In the genomic region with DNA sequence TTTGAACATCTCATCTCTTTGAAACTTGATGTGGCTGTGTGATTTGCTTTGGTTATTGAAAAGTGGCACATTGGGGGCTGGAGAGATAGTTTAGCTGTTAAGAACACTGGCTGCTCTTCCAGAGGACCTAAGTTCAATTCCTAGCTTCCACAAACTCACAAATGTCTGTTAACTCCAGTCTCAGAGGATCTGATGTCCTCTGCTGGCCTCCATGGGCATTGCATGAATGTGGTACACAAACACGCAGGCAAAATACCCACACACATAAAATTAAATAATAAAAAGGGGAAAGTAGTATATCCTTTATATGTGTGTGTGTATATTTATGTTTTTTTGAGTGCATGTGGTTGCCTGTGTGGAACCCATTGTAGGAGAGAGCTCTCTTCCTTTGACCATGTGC, we compare ENCODE assay signal across 13 mouse cellular contexts. TPM values are rescaled to one million over a fixed set of nuclear protein-coding genes. Genes with fewer than 3 reads are reported as not detected.
DNase-seq lines count a peak whose midpoint lies in the region; ATAC-seq and TF ChIP-seq lines count a peak whose summit lies in the region.
"Had no signal": no experiment of that assay in that cellular context is flagged by ENCODE, and none has a peak within 500 bp of the region (broad histone marks: within the 10 kb centered on the region; RNA-seq: fewer than 3 reads in every experiment).

No protein-coding gene starts in this region.

- no peak overlapping the region for H3K27ac ChIP-seq in liver, embryonic 14.5 days
- H3K27ac ChIP-seq in liver, embryonic 12.5 days: no peak overlapping the region
- H3K27ac ChIP-seq: embryonic facial prominence, embryonic 13.5 days; neural tube, embryonic 15.5 days had no signal

- no peak overlapping the region for H3K9ac ChIP-seq in liver, embryonic 14.5 days (replicated peaks)
- H3K9ac ChIP-seq in liver, embryonic 12.5 days: no peak overlapping the region
- H3K9ac ChIP-seq: embryonic facial prominence, embryonic 13.5 days; neural tube, embryonic 15.5 days had no signal

- DNase-seq in cerebellum, postnatal 10 days: peak; percentile 23 to 26
- DNase-seq in liver, embryonic 14.5 days (ENCODE audit: low read depth in 3 of 3, low spot score in 3 of 3): no peak
- DNase-seq in brain, embryonic 14.5 days (ENCODE audit: low read depth): no peak
- DNase-seq in thymus, postnatal 0 days (ENCODE audit: low spot score): peak; percentile 26
- DNase-seq in heart, postnatal 25 days (ENCODE audit: low spot score): no peak
- DNase-seq in ovary, postnatal 10 days (ENCODE audit: low spot score): no peak
- DNase-seq: cerebellum, adult 18-20 months; heart, postnatal 10 days; left cerebral cortex, postnatal 4 days had no signal

- no peak for TF ChIP-seq EP300 in liver, embryonic 14.5 days (IDR thresholded peaks at IDR 0.05; ENCODE audit: low read depth)

- no peak overlapping the region for H3K4me2 ChIP-seq in liver, embryonic 14.5 days (ENCODE audit: low read depth)
- no peak overlapping the region for H3K4me2 ChIP-seq in liver, embryonic 12.5 days
- H3K4me2 ChIP-seq: embryonic facial prominence, embryonic 13.5 days; neural tube, embryonic 15.5 days had no signal

- ATAC-seq in cerebellum, adult (ENCODE audit: insufficient number of reproducible peaks, low FRiP score, low TSS enrichment): no peak
- no peak for ATAC-seq in liver, embryonic 14.5 days (ENCODE audit: insufficient read depth)
- no peak for ATAC-seq in liver, embryonic 12.5 days

- no peaks in the 10 kb centered on the region for H3K9me3 ChIP-seq in liver, embryonic 14.5 days (ENCODE audit: control insufficient read depth, low read length)
- no peaks in the 10 kb centered on the region for H3K9me3 ChIP-seq in liver, embryonic 12.5 days (replicated peaks)
- H3K9me3 ChIP-seq: embryonic facial prominence, embryonic 13.5 days; neural tube, embryonic 15.5 days had no signal

- no peak overlapping the region for H3K4me3 ChIP-seq in liver, embryonic 14.5 days (ENCODE audit: insufficient read depth in 1 of 2, low read depth in 2 of 2, low read length in 2 of 2)
- no peak overlapping the region for H3K4me3 ChIP-seq in liver, embryonic 12.5 days
- H3K4me3 ChIP-seq: embryonic facial prominence, embryonic 13.5 days; neural tube, embryonic 15.5 days had no signal

- TF ChIP-seq CTCF in liver, embryonic 14.5 days (IDR thresholded peaks at IDR 0.05; ENCODE audit: low read depth): peak; percentile 56
- peak; percentile 35; the same call in 1 of the 2 replicates for TF ChIP-seq CTCF in brain, embryonic 14.5 days (IDR thresholded peaks at IDR 0.05; ENCODE audit: borderline replicate concordance, extremely low read depth, insufficient read depth, insufficient read length)

- intact Hi-C loops in heart, postnatal 25 days (cut with DNase I): no loop called here

- peaks cover 0 to 3% of the 10 kb centered on the region in 2 experiments; a peak in 2 of 4 replicates for H3K4me1 ChIP-seq in liver, embryonic 14.5 days (replicated peaks; ENCODE audit: control insufficient read depth in 2 of 2, insufficient read depth in 2 of 2, low read length in 1 of 2)
- peaks cover 39% of the 10 kb centered on the region for H3K4me1 ChIP-seq in liver, embryonic 12.5 days
- H3K4me1 ChIP-seq: embryonic facial prominence, embryonic 13.5 days had no signal

- H3K36me3 ChIP-seq in liver, embryonic 14.5 days (replicated peaks; ENCODE audit: control insufficient read depth, insufficient read depth, low read depth): peaks cover 6% of the 10 kb centered on the region; the same call in 1 of the 2 replicates
- peaks cover 36% of the 10 kb centered on the region for H3K36me3 ChIP-seq in liver, embryonic 12.5 days
- H3K36me3 ChIP-seq: neural tube, embryonic 15.5 days had no signal

- H3K27me3 ChIP-seq in liver, embryonic 14.5 days (ENCODE audit: control insufficient read depth, insufficient read depth, low read length): no peaks in the 10 kb centered on the region
- no peaks in the 10 kb centered on the region for H3K27me3 ChIP-seq in liver, embryonic 12.5 days (replicated peaks)
- H3K27me3 ChIP-seq: embryonic facial prominence, embryonic 13.5 days; neural tube, embryonic 15.5 days had no signal

- no peak for TF ChIP-seq POLR2A in brain, embryonic 14.5 days (IDR thresholded peaks at IDR 0.05; ENCODE audit: borderline replicate concordance, extremely low read depth, insufficient read depth, insufficient read length, poor library complexity, severe bottlenecking)

- 75% methylated on average over 1 of the region's 1 CpGs for WGBS in liver, embryonic 14.5 days (ENCODE audit: insufficient replicate concordance)
- WGBS in liver, embryonic 12.5 days (ENCODE audit: insufficient replicate concordance): 74% methylated on average over 1 of the region's 1 CpGs

RNA-seq across cellular contexts. Expression of a gene that starts 10.3 kb away (rescaled TPM):
- 14.2 and 26.7 TPM in 2 replicates for polyA plus RNA-seq in liver, embryonic 14.5 days (2012; rRNA removed)
- 27.8 and 30.1 TPM in 2 replicates for polyA plus RNA-seq in liver, embryonic 14.5 days (2014; fragmentation: Nextera tagmentation; extraction: Ambion mirVana)
- 38.1 and 40.0 TPM in 2 replicates for polyA plus RNA-seq in liver, embryonic 12.5 days (2016; fragmentation: Nextera tagmentation; extraction: Ambion mirVana)
- polyA plus RNA-seq in brain, embryonic 14.5 days (2012; rRNA removed): 99.6 and 118 TPM in 2 replicates
- polyA plus RNA-seq in thymus, postnatal 0 days (2015; fragmentation: Nextera tagmentation; extraction: Ambion mirVana): 46.6 and 51.5 TPM in 2 replicates
- 10 to 100 TPM; 25.9 to 28.4 TPM for total RNA-seq in heart, postnatal 25 days (2021)

RNA-seq across cellular contexts. Expression of a gene that starts 48.2 kb away (rescaled TPM):
- polyA plus RNA-seq in liver, embryonic 14.5 days (2012; rRNA removed): 7.9 TPM in 2 replicates
- 13.4 and 18.4 TPM in 2 replicates for polyA plus RNA-seq in liver, embryonic 14.5 days (2014; fragmentation: Nextera tagmentation; extraction: Ambion mirVana)
- 40.9 and 41.7 TPM in 2 replicates for polyA plus RNA-seq in liver, embryonic 12.5 days (2016; fragmentation: Nextera tagmentation; extraction: Ambion mirVana)
- 43.2 and 54.3 TPM in 2 replicates for polyA plus RNA-seq in brain, embryonic 14.5 days (2012; rRNA removed)
- 51.8 and 52.5 TPM in 2 replicates for polyA plus RNA-seq in thymus, postnatal 0 days (2015; fragmentation: Nextera tagmentation; extraction: Ambion mirVana)
- 100 to 1,000 TPM; 152 to 161 TPM for total RNA-seq in heart, postnatal 25 days (2021)

Comparison
In these comparisons a context has a peak if more than half of its experiments do, and no peak if none do; other contexts are left out.
1. DNase-seq: peak in cerebellum, postnatal 10 days (2 of 2) and thymus, postnatal 0 days (single experiment); none in liver, embryonic 14.5 days (0 of 3), brain, embryonic 14.5 days (single experiment), heart, postnatal 25 days (single experiment) and ovary, postnatal 10 days (single experiment).